Mouse (Mus musculus): ENCODE measurements at regions not wholly inside any gene's neighbourhood (a gene's known extent, or its start where the extent isn't known, plus 50 kb on each side); places are given as distances from the start of the nearest gene placed in this dataset.

DNA sequence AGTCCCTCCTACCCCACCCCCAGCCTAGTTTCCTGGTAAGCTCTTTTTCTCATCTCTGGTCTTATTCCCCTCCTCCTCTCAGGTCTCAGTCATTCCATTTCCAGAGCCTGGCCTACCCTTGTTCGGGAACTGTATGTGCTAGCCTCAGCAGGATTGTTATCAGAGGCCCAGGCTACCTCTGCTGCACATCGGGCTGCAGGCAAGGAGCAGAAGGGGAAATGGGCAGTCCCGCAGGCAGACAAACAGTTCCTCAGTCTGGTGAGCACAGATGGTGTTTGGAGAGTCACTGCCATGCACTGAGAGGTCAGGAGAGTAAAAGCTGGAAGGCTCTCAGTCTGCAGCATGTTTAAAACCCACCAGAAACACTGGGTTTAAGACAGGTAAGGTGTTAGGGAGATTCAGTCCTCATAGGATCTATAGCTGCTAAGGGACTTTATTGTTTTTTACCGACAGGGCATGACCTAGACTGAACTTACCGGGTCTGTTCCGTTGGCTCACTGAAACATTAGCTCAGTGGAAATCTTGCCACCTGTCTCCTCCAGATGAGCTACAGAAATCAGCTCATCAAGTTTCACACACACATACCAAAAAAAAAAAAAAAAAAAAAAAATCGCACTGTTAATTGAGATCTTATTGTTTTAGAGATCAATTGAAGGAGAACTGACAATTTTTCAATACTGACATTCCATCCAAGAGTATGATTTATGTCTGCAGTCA lies 74.2 kb upstream of the Eed start:
- intact Hi-C loops (cut with DNase I) = no loop called here
- DNase-seq (ENCODE audit: extremely low spot score in 1 of 2, low spot score in 2 of 2) = peak in 1 of 2 experiments; percentile 42

DNA sequence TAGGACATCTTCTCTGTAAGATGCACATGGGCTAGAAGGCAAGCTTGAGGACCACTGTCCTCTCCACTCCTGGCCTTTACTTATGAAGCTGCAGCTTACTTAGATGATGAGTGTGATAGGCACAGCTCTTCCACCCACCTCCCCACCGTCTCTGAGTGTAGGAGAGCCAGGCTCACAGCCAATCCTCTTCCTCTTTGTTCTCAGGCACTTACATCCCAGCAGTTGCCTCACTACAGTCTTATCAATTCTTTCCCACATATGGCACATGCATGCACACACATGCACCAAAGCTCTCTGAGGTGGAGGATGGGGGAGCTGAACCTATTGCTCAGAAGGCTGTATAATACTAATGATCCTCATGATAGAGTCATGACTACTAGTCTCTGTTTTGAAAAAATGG lies 72.1 kb upstream of the Picalm start:
- no peak for DNase-seq (ENCODE audit: extremely low spot score in 1 of 2, low spot score in 2 of 2)
- intact Hi-C loops (cut with DNase I) = no loop called here

DNA sequence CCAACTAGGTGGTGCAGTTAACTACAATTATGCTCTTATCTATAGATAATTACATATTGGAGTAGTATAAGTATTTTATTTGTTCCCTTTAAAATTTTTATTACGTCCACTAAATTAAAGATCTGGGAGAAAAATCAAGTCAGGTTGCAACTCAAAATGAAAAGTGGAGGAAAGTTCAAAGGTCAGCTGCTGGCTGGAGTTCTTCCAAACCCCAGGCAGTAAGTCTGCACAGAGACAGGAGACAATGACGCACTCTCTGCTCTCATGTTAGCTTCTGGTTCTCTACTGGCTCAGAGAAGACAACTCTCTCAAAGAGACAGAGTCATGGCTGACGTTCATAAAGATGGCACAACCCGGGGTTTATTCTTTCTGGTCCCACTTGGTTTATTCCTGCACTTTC lies 71.4 kb upstream of the Picalm start:
- intact Hi-C loops (cut with DNase I) = no loop called here
- no peak for DNase-seq (ENCODE audit: extremely low spot score in 1 of 2, low spot score in 2 of 2)

DNA sequence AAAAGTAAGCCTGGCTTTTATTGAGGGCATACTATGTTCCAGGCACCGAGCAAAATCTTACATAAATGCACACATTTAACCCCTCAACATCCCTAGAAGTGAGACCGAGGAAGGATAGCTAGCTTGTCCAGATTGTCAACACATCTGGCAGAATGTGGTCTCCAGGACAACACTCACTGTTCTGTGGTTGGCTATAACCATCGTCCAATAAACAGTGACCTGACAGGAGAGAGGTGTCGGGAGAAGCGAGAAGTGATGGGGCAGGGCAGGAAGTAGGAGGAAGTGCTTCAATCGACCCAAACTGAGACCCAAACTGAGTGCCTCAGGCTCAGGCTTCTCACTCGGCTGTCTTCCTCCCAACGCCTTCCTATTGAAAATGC lies 70.8 kb upstream of the Picalm start:
- intact Hi-C loops (cut with DNase I) = no loop called here

DNA sequence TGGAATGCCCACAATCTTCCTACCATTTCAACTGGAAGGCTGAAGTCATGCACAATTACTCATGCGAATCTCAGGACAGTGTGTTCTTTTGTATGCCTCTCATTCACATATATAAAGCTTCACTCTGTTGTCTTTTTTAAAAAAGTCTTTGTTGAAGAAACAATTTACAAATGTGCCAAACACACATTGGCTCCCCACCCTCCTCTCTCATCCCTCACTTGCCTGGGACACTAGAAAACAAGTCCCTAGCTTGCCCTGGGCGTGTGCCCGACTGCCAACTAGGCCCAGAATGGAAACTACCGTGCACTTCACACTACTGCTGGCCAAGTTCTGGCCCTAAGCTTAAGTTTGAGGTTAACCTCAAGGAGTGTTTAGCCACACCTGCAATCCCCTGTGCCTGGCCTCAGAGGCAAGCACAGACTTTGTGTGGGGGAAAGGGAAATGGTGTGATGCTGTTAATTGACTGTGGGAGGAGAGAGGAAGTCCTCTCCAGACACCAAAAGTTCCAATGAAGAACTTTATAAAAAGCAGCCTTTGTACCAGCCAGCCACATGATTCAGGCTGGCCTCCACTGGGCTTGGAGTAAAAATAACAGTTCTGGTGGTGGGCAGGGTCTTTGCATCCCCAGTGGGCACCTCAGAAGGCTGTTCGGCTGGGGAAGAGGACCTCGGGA lies 70.2 kb upstream of the Picalm start:
- DNase-seq (ENCODE audit: extremely low spot score in 1 of 2, low spot score in 2 of 2) = no peak
- intact Hi-C loops (cut with DNase I) = no loop called here

More for the DNA sequence above, 70.8 kb upstream of the Picalm start:
- DNase-seq (ENCODE audit: extremely low spot score in 1 of 2, low spot score in 2 of 2) = no peak

DNA sequence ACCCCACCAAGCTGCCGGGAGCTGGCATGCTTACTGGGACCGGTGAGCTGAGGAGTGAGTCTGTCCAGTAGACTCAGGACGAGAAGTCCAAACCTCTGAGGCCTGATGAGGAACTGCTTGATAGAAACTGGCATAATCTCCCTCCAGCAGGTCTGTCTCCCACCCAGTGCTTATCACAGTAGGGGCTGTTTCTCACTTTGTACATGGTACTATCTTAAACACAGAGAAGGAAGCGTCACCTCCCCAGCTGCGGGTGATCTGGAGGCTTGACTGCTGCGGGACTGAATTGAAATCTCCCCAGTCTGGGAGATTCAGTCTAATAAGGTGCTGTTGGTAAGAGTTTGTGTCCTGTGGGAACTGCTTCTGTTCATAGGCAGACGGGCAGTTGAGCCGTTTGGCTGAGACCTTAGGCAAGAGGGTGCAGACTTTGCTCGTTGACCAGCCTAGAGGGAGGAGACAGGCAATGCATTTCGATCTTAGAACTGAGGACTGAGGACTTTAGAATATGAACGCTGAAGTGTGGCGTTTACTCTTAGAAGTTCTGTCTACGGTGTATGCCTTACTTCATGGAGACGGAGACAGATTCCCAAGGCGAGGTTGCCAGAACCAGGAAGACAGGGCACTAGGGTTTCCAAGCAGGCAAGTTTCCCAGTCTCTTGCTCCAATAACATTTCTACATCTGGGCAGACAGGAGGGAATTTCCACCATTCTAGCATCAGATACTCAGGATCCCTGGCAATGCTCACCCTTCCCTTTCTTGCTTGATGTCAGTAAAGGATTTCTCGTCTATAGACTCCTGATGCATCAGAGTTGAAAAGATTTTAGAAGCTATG lies 69.5 kb upstream of the Picalm start:
- intact Hi-C loops (cut with DNase I) = no loop called here
- DNase-seq (ENCODE audit: extremely low spot score in 1 of 2, low spot score in 2 of 2) = no peak

DNA sequence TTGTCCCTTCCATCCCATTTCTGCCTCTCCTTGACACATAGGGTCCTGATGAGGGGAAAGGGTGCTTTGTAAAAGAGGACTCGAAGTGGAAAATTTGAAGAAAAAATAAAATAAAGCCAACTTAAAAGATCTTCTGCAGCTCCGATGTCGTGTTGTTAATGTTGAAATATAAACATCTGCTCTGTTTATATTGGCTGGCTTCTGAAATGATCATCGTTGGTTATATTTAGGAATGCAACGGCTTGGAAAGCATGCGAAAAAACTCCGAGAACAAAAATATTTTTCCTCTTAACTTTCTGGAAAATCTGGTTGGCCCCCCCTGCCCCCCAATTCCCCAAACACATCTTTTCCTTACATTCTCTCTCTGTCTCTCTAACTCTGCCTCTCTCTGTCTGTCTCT lies 68.3 kb upstream of the Picalm start:
- intact Hi-C loops (cut with DNase I) = no loop called here
- no peak for DNase-seq (ENCODE audit: extremely low spot score in 1 of 2, low spot score in 2 of 2)

DNA sequence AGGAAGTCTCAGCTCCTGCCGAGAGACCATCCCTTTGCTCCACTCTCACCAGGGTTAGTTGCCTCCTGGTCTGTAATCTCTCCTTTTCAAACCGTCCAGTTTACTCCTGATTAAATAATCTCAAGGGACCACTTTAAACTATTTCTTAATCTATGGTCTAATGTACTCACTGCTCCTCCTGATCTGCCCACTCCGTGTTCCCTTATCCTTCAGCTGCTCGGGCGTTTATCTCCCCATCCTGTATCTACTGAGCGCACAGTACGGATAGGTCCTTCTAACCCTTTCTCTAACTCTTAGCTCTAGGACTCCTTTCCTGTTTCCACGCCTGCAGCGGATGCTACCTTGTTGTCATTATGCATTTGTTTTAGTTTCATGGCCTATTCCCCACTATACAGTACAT lies 67.1 kb upstream of the Picalm start:
- intact Hi-C loops (cut with DNase I) = no loop called here

DNA sequence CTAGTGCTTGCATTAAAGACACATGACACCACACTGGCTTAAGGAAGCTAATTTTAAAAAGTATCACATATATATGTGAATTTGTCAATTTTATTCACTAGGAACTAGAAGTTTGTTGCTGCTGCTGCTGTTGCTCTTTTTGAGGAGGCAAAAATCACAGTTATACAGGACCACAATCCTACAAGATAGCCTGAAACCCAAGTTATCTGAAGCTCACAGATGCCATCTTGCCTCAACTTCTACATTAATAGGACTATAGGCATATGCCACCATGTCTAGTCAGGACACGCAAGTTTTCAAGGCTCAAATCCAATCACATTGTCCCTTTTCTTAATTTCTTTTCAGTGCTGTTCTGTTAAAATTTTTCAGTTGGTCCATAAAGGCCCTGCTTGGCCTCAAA lies 65.8 kb upstream of the Picalm start:
- intact Hi-C loops (cut with DNase I) = no loop called here
- no peak for DNase-seq (ENCODE audit: extremely low spot score in 1 of 2, low spot score in 2 of 2)

More for the DNA sequence above, 67.1 kb upstream of the Picalm start:
- DNase-seq (ENCODE audit: extremely low spot score in 1 of 2, low spot score in 2 of 2) = no peak

DNA sequence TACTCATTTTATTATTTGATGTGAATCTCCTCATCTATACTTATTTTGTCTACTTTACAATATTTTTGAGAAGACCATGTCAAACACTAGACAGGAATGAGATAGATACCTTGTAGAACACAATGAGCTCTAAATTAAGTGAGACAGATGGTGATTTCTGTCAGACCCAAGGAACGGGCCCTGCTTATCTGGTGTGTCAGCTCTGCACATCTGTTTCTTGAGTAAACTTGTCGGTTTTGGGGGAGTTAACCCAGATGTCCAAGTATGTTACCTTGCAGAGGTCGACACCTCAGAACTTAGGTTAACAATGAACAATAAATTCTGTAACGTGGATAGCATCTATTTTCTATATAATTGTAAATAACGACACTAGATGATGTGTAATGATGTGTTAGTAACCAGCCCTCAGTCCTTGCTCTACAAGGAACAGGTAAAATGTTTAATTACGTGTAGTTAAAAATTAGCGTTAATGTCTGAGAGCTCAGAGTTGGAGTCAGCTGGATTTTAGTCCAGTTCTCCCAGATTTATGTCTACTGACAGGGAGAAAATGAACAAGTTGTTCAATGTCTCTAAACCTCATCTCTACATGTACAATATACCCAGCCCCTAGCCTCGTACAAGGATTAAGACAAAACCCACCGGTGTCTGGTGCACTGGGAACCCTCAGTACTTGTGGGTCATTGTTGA lies 64.6 kb upstream of the Picalm start:
- DNase-seq (ENCODE audit: extremely low spot score in 1 of 2, low spot score in 2 of 2) = no peak
- intact Hi-C loops (cut with DNase I) = no loop called here

DNA sequence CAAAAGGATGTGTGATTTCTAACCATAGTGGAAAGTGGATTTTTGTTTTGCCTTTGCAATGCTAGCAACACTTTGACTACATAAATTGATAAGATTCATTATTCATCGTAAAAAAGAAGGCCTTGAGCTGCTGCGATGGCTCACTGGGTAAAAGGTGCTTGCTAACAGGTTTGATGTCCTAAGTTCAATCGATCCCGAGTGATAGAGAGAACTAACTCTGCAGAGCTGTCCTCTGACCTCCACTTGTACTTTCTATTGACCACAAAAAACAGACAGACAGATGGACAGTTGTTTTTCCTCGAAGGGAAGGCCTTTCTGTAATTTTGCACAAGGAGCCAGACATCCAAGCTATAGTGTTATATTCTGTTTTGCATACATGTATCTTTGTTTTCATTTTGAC lies 63.7 kb upstream of the Picalm start:
- intact Hi-C loops (cut with DNase I) = no loop called here
- no peak for DNase-seq (ENCODE audit: extremely low spot score in 1 of 2, low spot score in 2 of 2)

DNA sequence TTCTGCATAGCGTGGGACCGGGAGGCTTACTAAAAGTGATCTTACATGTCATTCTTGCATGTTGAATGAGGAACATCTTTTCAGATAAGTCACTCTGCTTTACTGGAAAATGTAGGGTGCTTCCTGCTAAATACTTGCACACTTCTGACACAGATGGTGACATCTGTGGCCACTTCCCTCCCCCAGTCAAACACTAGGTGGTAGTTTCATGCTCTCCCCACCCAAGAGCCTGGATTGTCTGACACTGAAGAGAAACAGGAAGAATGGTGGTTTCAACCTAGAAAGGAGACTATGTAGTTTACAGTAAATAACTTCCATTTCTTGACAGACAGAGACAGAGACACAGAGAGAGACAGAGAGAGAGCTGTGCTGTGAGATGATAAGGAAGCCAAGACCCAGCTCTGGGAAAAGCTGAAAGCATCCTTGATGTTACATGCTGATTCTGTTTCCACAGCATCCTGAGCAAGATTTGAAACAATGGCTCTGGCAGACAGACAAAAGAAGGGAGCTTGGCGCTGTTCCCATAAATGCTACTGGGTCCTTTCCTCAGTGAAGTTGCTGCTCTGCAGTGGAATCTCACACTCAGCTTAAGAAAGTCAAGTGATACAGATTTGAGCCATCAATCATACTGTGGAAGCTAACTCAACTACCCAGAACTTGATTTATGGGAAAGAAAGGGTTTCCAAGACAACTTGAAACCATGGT lies 61.9 kb upstream of the Picalm start:
- intact Hi-C loops (cut with DNase I) = no loop called here
- DNase-seq (ENCODE audit: extremely low spot score in 1 of 2, low spot score in 2 of 2) = peak in 1 of 2 experiments; percentile 53

DNA sequence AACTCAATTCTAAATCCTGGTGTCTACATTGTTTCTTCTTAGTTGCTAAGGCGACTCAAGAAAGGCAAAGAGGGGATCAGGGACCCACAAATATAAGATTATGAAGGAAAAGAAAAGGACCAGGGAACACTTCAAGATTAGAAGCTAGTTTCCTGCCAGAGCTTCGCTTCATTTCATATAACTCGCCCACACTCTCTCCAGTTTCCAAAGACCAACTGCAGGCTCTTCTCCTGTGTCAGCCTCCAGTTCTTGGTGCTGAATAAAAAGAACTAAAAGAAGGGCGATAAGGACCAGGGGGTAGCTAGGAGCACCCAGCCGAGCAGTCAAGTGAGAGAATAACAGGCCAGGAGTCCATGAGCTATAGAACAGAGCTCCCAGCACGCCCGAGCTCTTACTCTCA lies 59.7 kb upstream of the Picalm start:
- intact Hi-C loops (cut with DNase I) = no loop called here
- no peak for DNase-seq (ENCODE audit: extremely low spot score in 1 of 2, low spot score in 2 of 2)

DNA sequence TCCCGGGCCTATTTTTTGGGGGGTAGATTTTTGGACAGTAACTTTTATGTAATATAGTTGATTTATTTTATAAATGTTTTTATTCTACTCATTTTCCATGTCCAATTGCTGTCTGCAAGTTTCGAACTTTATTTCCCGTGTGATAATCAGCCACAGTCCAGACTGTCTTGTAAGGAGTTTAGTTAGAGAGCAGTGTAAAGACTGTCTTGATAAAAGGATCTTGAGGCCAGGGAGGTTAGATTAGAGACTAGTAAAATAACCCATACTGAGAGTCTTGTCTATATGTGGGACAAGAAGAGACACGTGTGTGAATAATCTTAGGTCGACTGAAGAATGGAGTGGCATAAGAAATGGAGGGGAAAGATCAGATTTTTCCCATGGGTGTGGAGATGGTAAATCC lies 56.1 kb upstream of the Picalm start:
- DNase-seq (ENCODE audit: extremely low spot score in 1 of 2, low spot score in 2 of 2) = no peak
- intact Hi-C loops (cut with DNase I) = no loop called here

DNA sequence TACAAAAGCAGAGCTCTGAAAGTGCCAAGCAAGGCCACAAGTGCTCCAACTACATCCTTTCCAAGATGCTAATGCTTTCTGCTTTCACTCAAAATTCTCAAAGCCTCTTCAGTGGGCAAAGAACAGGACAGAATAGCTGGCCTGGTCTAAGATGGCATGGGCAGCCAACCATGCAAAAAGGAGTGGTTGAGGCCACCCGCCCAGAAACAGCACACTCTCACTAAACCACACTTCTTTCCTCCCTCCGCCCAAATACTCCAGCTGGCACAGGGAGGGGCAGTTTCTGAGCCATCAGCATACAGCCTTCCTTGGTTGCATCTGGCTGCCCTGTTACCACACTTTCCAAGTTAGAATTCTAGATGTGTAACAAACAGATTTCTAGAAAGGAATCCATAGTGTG lies 55.4 kb upstream of the Picalm start:
- no peak for DNase-seq (ENCODE audit: extremely low spot score in 1 of 2, low spot score in 2 of 2)
- intact Hi-C loops (cut with DNase I) = no loop called here

DNA sequence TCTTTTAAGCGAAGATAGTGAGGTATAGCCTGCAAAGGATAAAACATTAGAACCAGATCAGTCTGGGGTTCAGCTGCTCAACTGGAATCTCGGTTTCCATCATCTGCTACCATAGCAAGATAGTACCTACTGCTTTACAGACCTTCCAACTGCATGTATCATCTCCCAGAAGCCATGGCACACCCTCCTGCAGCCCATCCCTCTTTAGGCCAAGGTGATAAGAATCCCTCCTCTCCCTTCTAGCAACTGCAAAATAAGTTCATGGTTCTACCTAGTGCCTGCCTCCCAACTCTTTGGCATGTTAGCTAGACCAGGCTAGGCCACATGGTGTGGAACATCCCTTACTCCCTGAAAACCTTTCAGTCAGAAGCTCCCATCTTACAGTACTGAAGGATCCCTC lies 52.4 kb upstream of the Picalm start:
- intact Hi-C loops (cut with DNase I) = no loop called here
- DNase-seq (ENCODE audit: extremely low spot score in 1 of 2, low spot score in 2 of 2) = no peak

DNA sequence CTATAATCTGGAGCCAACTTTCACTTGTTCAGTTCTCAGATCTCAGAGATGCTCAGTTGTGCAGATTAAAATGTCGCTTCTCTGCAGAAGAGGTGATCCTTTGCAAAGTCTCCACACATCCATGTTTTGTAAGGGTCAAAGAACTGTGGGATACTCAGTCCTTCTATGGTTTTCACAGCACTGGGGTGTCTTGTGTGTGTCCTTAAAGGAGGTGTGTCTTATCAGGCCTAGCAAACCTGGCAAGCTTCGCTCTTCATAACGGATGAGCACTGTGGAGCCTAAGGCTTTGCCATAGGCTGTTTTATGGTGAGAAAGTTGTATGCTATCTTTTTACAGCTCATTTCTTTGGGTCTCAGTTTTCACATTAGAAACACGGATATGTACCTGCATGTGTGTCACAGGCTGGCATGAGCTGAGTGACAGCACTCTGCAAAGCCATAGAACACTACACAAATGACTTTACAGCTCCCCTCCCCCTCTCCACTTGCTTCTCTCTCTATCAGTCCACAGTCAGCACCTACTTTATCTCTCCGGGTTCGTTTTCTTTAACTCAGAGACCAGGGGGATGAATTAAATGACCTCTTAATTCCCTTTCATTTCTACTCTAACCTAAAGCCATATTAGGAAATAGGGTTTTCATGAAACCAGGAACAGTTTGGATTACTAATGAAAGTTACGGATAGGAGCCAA lies 49.8 kb upstream of the Picalm start:
- DNase-seq (ENCODE audit: extremely low spot score in 1 of 2, low spot score in 2 of 2) = no peak
- intact Hi-C loops (cut with DNase I) = no loop called here
